Mouse (Mus musculus) layer of hippocampus, adult 18-20 months (tissue): ENCODE results near the gene Traf1. TPM values are rescaled to one million over a fixed set of nuclear protein-coding genes. Genes with fewer than 3 reads are reported as not detected.

Source experiments
- DNase-seq, 2 experiments: peaks; one replicate each; pipeline ENCODE4 v3.0.0; 2022; ENCODE audit warnings: low spot score in 2 of 2
- total RNA-seq, 2 experiments: library from RNA; stranded (reverse); gene quantifications; 2 replicates each; pipeline ENCODE4 v1.2.3; 2021

Traf1 gene
- total RNA-seq, 2 experiments from 2014 or later, result 4.5 to 6.2 TPM

DNA sequence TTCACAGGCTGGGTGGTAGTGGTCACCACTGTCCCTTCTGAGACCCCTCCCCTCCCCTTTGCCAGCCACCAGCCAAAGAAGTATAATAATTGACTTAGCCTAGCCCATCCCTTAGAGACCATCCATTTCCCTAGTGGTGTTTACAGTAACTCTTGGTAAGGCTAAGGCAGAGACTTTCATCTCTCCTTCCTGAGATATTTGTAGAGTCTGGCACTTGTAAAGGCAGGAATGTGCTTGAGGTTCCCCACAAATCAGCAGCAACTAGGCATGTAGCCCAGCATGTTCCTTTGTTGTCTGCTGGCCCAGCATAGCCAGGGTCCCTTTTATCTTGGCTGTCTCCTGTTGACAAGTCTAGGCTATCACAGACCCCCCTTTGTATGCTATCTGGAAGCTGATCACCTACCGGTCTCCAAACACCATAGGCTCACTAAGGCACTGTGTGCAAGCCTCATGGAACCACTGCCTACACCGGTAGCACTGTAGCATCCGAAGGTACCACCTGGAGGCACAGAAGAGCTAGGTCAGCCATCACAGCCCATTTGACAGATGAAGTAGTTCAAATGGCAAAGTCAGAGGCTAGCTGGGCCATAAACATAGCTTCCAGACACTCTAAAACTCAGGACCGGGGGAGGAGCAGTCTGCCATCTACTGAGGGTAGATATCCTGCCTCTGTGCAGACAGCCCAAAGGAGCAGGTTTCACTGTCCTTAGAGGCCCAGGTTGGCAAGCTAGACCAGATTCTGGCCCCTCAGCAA lies 57.7 kb downstream of the Traf1 start:
- DNase-seq, result no peak

DNA sequence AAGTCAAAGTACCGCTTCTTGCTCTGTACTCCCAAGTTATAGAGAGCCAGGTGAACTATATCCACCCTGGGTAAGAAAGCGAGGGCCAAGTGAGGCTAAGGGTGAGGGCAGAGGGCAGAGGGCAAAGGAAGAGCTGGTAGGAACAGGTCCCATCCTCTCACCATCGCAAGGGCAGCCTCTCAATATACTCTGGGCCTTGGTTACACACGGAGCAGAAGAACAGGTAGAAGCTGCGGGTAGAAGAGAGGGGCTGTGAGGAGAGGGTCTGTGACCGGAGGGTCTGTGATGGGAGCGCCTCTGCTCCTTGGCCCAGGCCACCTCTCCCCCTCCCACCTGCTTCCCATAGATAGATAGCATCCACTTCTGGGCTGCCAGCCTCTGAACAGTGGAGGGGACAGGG lies 58.4 kb downstream of the Traf1 start:
- no peak for DNase-seq

DNA sequence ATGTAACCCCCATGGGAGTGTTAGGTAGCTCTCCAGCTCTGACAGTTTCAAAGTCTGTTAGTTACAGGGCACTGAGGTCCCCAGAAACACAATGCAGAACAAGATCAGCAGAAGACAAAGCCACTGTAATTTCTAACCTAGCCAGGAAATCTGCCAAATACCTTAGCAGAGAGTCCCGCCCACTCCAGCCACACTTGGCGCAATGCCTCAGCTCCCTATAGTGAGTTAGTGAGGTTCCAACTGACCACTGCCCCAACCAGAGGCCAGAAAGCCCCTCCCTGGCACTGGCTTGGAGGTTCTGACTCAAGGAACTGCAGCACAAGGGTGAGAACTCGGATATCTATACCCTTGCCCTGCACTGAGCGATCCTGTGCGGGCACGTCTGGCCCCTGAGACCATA lies 58.8 kb downstream of the Traf1 start:
- no peak for DNase-seq

DNA sequence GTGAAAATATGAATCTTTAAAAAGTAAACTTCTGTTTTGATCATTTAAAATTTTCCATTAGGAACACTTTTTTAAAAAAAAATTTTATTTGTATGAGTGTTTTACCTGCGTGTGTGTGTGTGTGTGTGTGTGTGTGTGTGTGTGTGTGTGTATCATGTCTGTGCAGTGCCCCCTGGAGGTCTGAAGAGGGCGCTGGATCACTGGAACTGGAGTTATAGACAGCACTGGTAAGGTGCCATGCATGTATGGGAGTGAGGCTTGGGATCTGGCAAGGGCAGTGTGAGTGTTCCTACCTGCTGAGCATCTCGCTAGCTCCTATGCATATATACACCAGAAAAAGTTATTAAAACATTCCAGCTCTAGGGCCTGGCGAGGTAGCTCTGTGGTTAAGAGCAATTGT lies 59.8 kb downstream of the Traf1 start:
- DNase-seq, result no peak

DNA sequence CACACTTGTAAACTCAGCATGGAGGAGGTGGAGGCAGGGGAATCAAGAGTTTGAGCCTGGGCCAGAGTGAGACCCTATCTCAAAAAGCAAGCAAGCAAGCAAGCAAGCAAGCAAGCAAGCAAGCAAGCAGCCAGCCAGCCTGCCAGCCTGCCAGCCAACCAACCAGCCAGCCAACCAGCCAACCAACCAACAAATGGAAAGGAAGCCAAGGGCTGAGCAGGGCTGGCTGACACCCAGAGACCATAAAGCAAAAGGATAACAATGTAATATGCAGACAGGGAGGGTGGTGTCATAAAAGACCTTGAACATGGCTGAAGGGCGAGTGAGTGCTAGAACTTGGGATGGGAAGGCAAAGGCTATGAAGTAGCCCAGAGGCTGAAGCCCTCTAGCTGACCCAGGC lies 61.2 kb downstream of the Traf1 start:
- no peak for DNase-seq

DNA sequence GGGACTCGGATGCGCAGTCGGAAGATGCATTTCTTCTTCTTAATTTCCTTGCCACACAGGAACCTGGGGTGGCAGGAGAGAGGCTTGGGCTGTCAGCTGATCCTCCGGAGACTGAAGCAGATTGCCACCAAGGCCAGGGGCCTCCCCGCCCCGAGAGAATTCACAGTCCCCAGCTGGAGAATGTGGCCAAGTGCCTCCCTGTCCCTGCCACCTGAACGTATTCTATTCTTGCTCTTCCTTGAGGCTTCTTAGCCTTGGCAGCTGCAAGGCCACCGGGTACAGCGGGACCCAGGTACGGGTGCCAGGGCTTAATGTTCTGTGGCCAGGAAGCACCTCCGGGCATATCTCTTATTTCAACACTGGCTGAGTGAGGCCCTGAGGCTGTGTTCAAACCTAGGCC lies 61.9 kb downstream of the Traf1 start:
- no peak for DNase-seq

DNA sequence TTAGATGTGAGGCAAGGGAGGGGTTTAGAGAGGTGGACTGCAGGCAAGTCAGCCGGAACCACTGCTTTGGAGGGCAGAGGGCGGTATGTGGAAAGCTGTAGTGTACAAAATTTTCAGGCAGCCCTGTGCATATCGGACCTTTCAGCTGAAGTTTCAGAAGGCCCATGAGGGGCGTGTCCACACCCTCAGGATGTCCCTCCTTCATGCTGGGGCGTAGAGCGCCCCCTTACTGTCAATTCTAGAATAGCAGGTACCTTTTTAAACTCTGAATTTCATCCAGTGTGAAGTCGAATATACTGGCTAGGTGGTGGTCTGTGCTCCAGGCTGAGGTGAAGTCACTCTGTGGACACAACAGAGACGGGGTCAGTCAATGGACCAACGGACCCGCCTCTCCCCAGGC lies 63.8 kb downstream of the Traf1 start:
- DNase-seq, result no peak

DNA sequence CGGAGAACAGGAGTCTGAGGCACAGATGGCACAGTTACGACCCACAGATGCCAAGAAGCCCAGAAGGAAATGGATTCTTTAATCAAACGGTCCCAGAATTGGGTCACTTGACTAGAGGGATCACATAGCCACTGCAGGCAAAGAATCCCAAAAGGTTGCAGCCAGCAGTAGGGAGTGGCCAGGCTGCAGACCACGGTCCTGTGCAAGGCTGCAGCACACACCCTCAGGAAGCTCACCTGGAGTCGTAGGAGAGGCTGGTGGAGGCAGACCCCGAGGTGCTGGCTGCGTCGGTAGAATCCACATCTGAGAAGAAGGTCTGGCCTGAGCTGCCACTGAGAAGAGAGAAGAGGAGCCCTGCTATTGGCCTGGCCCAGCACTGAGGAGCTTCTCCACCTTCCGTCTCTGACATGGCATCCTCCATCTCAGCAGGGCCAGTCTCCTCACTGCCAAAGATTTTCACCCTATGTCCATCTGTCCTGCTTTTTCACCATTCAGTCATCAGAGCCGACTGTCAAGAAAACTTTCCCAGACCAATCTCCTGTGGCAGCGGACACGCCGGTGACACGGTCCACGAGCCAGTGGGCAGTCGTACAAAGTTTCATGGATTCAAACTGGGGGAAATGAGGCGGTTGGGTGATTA lies 64.6 kb downstream of the Traf1 start:
- no peak for DNase-seq

DNA sequence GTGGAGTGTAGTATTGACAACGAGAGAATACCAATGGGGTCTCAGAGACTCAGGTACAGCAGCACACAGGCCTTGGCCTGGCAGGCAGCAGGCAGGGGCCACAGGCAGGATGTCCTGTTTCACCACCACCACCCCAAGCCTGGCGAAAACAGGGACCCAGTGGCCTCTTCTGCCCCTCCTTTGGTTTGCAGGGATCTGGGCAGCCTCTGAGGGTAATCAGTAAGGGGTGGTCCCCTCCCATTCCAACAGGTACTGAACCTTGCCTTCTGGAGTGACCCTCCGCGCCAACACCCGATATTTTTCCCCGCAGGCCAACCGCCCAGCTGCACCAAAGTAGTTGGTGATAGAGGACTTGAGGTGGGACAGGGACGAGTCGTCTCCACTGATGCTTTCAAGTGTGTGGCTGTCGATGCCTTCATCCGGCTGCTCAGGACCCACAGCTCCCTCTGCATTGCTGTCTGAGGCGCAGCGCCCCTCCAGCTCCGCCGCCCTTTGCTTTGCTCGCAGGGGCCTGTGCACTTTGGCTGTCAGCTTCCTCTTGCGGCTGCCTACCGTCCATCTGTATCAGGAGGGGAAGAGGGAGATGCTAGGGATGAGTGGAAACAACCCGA lies 66.0 kb downstream of the Traf1 start:
- no peak for DNase-seq

DNA sequence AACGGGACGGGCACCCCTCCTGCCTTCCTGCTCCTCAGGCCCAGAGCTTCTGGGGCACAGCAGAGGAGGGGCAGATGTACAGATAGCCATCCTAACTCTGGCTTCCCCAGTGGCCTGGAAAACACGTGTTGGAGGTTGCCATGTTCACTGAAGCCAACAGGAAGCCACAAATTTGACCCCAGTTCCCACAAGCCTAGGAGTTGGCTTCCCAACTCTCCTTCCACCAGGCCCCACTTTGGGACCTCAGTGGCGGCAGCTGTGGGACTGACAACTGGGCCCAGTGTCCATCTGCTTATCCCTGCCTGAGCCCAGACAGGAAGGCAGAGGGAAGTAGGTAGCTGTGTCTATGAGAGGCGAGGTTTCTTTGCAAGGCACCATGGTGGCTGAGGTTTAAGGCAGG lies 67.6 kb downstream of the Traf1 start:
- DNase-seq, result no peak

Other genes with a start within 250 kb of the Traf1 start
- gene Gapvd1, start 206.5 kb downstream of the Traf1 start, total RNA-seq, result 100 to 1,000 TPM in 1 of 2 experiments, 10 to 100 TPM in 1; 99.5 to 103 TPM
- 100 to 1,000 TPM; 382 to 385 TPM for gene Hspa5, start 189.8 kb downstream of the Traf1 start, total RNA-seq
- gene Rabepk, start 161.9 kb downstream of the Traf1 start, total RNA-seq, result 10 to 100 TPM; 31.3 to 34.5 TPM
- gene Fbxw2, start 135.5 kb downstream of the Traf1 start, total RNA-seq, result 10 to 100 TPM; 76.8 to 80.0 TPM
- not detected for gene Gm34653, start 128.8 kb downstream of the Traf1 start, total RNA-seq
- 1 to 10 TPM in 1 of 2 experiments, under 1 TPM in 1; 0.48 to 1.2 TPM for gene Cutal, start 87.4 kb downstream of the Traf1 start, total RNA-seq
- gene Psmd5, start 86.8 kb downstream of the Traf1 start, total RNA-seq, result 10 to 100 TPM; 39.4 to 41.4 TPM
- gene Phf19, start 47.7 kb downstream of the Traf1 start, total RNA-seq, result under 1 TPM; 0.87 to 0.99 TPM
- gene Hc, start 99.7 kb upstream of the Traf1 start, total RNA-seq, result under 1 TPM in 1 of 2 experiments, not detected in 1; 0.41 TPM
- under 1 TPM in 1 of 2 experiments, not detected in 1; 0.25 TPM for gene AI182371, start 139.8 kb upstream of the Traf1 start, total RNA-seq
- gene Cntrl, start 147.7 kb upstream of the Traf1 start, total RNA-seq, result 1 to 10 TPM; 9.1 to 10.0 TPM
- gene Rab14, start 239.3 kb upstream of the Traf1 start, total RNA-seq, result 100 to 1,000 TPM; 237 to 248 TPM